Mouse (Mus musculus): ENCODE measurements around the gene Swap70. TPM values are rescaled to one million over a fixed set of nuclear protein-coding genes. Genes with fewer than 3 reads are reported as not detected.

The Swap70 gene
- total and polyA plus RNA-seq, 3 experiments = 296 to 398 (median 370) TPM

DNA sequence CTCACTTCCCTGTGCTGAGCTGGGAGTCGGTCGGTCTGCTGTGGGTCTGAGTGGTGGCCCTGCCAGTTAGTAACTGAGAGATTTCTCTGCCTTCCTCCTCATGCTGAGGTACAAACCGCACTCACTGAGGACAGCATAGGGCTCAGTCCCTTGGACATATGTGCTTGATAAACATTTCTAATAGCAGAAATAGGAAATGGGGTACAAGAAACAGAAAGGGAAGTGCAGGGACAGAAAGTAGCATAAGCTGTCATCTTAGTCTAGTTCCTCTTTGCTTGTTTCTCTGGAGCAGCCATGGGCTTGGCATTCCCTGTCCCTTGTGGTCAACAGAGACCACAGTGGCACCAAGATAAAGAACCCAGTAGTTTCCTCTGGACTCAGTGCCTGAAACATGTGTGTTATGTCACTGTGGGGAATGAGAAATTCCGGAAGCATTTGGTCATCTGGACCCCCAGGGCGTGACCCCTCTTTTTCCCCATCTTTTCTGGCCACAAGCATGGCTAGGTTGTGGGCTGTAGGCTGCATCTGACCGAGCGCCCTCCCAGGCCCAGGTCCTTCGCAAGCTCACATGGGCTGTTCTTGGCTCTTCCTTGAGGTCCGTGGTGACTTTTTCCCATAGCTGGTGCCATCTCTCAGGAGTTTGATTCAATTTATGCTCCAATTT lies 92.0 kb downstream of the Swap70 start:
- no peaks in the 10 kb centered on the region for H3K79me2 ChIP-seq (replicated peaks; ENCODE audit: control insufficient read depth, extremely low read depth, insufficient read depth, poor library complexity, severe bottlenecking)
- DNase-seq (ENCODE audit: extremely low read depth) = no peak
- H3K4me2 ChIP-seq (ENCODE audit: insufficient read depth, low read depth, poor library complexity, severe bottlenecking) = no peak overlapping the region
- peaks cover 58 to 90% of the 10 kb centered on the region in 2 experiments for H3K36me3 ChIP-seq (replicated peaks in 1 of 2; ENCODE audit: control insufficient read depth in 1 of 2, insufficient read depth in 1 of 2, low read length in 1 of 2)
- H3K27me3 ChIP-seq (replicated peaks) = no peaks in the 10 kb centered on the region
- H3K4me1 ChIP-seq (ENCODE audit: control insufficient read depth in 1 of 2, insufficient read depth in 2 of 2) = peaks cover 0 to 19% of the 10 kb centered on the region in 2 experiments; a peak in 2 of 4 replicates
- peaks cover 12% of the 10 kb centered on the region for H3K9me3 ChIP-seq (replicated peaks; ENCODE audit: low read length)
- no peak overlapping the region for H3K9ac ChIP-seq (ENCODE audit: insufficient read depth, low read depth)
- in situ Hi-C loops (cut with MboI; ENCODE audit: low pct_ligation_motif_present, low pct_unique_long_range_greater_than_20kb, low sequenced_read_pairs) = no loop called here
- no peak overlapping the region for H3K4me3 ChIP-seq (replicated peaks in 1 of 3; ENCODE audit: low read depth in 2 of 3, low read length in 2 of 3, poor library complexity in 1 of 3)
- H3K27ac ChIP-seq (ENCODE audit: insufficient read depth, low read depth) = no peak overlapping the region
- dilution Hi-C loops (cut with MboI; ENCODE audit: extremely low pct_ligation_motif_present, extremely low pct_unique_long_range_greater_than_20kb, low sequenced_read_pairs) = no loop called here
- peak; percentile 37; the same call in 1 of the 2 replicates for TF ChIP-seq EP300 (IDR thresholded peaks at IDR 0.05; ENCODE audit: low read length)
- no peak for TF ChIP-seq NRF1 (IDR thresholded peaks at IDR 0.05; ENCODE audit: low read depth, low read length)

DNA sequence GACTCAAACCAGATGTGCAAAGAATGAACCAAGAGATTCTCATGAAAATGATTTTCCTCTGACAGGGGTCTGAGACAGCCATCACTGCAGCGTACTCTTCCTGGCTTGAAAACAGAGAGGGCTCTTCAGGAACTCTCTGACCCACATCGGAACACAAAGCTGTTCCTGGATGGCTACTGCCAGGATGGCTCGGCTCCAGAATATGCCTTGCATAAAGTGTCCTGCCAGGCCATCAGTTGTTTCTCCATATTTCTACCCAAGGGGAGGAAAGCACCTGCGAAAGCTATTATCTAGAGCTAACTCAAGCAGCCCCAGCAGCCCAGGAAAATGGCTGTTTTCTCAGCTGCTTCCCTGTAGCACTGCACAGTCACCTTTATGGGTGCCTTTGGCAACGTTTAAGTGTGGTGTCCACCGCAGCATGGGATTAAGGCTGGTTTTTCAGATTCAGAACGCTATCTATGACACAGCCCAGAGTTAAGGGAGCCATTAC lies 92.9 kb downstream of the Swap70 start:
- Histone ChIP-seq H3K9ac (ENCODE audit: insufficient read depth, low read depth) (no peak overlapping the region), H3K79me2 (replicated peaks; ENCODE audit: control insufficient read depth, extremely low read depth, insufficient read depth, poor library complexity, severe bottlenecking) (no peaks in the 10 kb centered on the region), H3K9me3 (replicated peaks; ENCODE audit: low read length) (peaks cover 12% of the 10 kb centered on the region), H3K4me1 (ENCODE audit: control insufficient read depth in 1 of 2, insufficient read depth in 2 of 2) (peaks cover 0 to 19% of the 10 kb centered on the region in 2 experiments; a peak in 2 of 4 replicates), H3K4me3 (replicated peaks in 1 of 3; ENCODE audit: low read depth in 2 of 3, low read length in 2 of 3, poor library complexity in 1 of 3) (no peak overlapping the region), H3K36me3 (replicated peaks in 1 of 2; ENCODE audit: control insufficient read depth in 1 of 2, insufficient read depth in 1 of 2, low read length in 1 of 2) (peaks cover 56 to 90% of the 10 kb centered on the region in 2 experiments), H3K27me3 (replicated peaks) (no peaks in the 10 kb centered on the region), H3K4me2 (ENCODE audit: insufficient read depth, low read depth, poor library complexity, severe bottlenecking) (no peak overlapping the region), H3K27ac (ENCODE audit: insufficient read depth, low read depth) (no peak overlapping the region)
- in situ Hi-C loops (cut with MboI; ENCODE audit: low pct_ligation_motif_present, low pct_unique_long_range_greater_than_20kb, low sequenced_read_pairs) (no loop called here), dilution Hi-C loops (cut with MboI; ENCODE audit: extremely low pct_ligation_motif_present, extremely low pct_unique_long_range_greater_than_20kb, low sequenced_read_pairs) (no loop called here)
- no peak for TF ChIP-seq BHLHE40 (IDR thresholded peaks at IDR 0.05; ENCODE audit: low read depth, low read length)
- TF ChIP-seq E2F4 (IDR thresholded peaks at IDR 0.05; ENCODE audit: insufficient replicate concordance, low read depth, low read length) = no peak
- TF ChIP-seq MEF2A (IDR thresholded peaks at IDR 0.05; ENCODE audit: borderline replicate concordance, low read depth, low read length) = no peak
- no peak for TF ChIP-seq CHD2 (IDR thresholded peaks at IDR 0.05; ENCODE audit: low read length)
- no peak for TF ChIP-seq ZKSCAN1 (IDR thresholded peaks at IDR 0.05; ENCODE audit: borderline replicate concordance, low read depth, low read length)
- TF ChIP-seq POLR2AphosphoS2 (IDR thresholded peaks at IDR 0.05; ENCODE audit: low read depth, low read length) = no peak
- no peak for TF ChIP-seq EP300 (IDR thresholded peaks at IDR 0.05; ENCODE audit: low read length)
- no peak for TF ChIP-seq TBP (conservative IDR thresholded peaks at IDR 0.05; ENCODE audit: low read depth, low read length)
- no peak for DNase-seq (ENCODE audit: extremely low read depth)

DNA sequence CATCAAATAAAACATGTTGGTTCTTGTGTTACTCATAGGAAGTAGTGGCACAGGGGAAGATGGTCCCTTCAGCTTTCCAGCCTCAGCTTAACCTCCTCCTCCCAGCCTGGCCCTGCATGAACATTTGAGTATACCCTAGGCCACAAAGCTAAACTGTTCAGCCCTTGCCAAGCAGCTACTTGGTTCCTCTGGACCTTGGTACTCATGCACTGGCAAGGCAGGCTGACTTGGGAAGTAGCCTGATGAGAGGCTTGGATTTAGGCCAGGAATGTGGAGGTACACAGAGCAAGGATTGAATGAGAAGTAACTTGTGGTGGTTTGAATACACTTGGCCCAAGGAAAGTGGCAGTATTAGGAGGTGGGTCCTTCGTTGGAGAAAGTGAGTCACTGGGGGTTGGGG lies 93.8 kb downstream of the Swap70 start:
- Histone ChIP-seq H3K36me3 (replicated peaks in 1 of 2; ENCODE audit: control insufficient read depth in 1 of 2, insufficient read depth in 1 of 2, low read length in 1 of 2) (peaks cover 55 to 89% of the 10 kb centered on the region in 2 experiments), H3K27me3 (replicated peaks) (no peaks in the 10 kb centered on the region), H3K27ac (ENCODE audit: insufficient read depth, low read depth) (no peak overlapping the region), H3K4me2 (ENCODE audit: insufficient read depth, low read depth, poor library complexity, severe bottlenecking) (no peak overlapping the region), H3K79me2 (replicated peaks; ENCODE audit: control insufficient read depth, extremely low read depth, insufficient read depth, poor library complexity, severe bottlenecking) (no peaks in the 10 kb centered on the region), H3K9me3 (replicated peaks; ENCODE audit: low read length) (peaks cover 12% of the 10 kb centered on the region), H3K4me1 (ENCODE audit: control insufficient read depth in 1 of 2, insufficient read depth in 2 of 2) (peaks cover 0 to 16% of the 10 kb centered on the region in 2 experiments; a peak in 2 of 4 replicates), H3K9ac (ENCODE audit: insufficient read depth, low read depth) (no peak overlapping the region), H3K4me3 (replicated peaks in 1 of 3; ENCODE audit: low read depth in 2 of 3, low read length in 2 of 3, poor library complexity in 1 of 3) (no peak overlapping the region)
- TF ChIP-seq MAFK (IDR thresholded peaks at IDR 0.05; ENCODE audit: insufficient replicate concordance, low read length) (no peak), CHD2 (IDR thresholded peaks at IDR 0.05; ENCODE audit: low read length) (no peak), KAT2A (IDR thresholded peaks at IDR 0.05; ENCODE audit: insufficient replicate concordance, low read length) (no peak), USF1 (IDR thresholded peaks at IDR 0.05; ENCODE audit: low read depth, low read length) (no peak), IRF4 (IDR thresholded peaks at IDR 0.05; ENCODE audit: low read depth, low read length) (no peak), MXI1 (IDR thresholded peaks at IDR 0.05; ENCODE audit: low read depth, low read length) (no peak), POLR2A (IDR thresholded peaks at IDR 0.05; ENCODE audit: low read depth, low read length) (no peak), PAX5 (IDR thresholded peaks at IDR 0.05; ENCODE audit: low read length) (no peak), GABPA (IDR thresholded peaks at IDR 0.05; ENCODE audit: insufficient replicate concordance, low read depth, low read length) (no peak), MAX (IDR thresholded peaks at IDR 0.05; ENCODE audit: low read length) (no peak), ZNF384 (IDR thresholded peaks at IDR 0.05; ENCODE audit: low read depth, low read length) (no peak)
- dilution Hi-C loops (cut with MboI; ENCODE audit: extremely low pct_ligation_motif_present, extremely low pct_unique_long_range_greater_than_20kb, low sequenced_read_pairs) = no loop called here
- in situ Hi-C loops (cut with MboI; ENCODE audit: low pct_ligation_motif_present, low pct_unique_long_range_greater_than_20kb, low sequenced_read_pairs) = no loop called here
- DNase-seq (ENCODE audit: extremely low read depth) = no peak

Measured in CH12.LX (cell line).